Mouse (Mus musculus) embryonic fibroblast, embryonic 13.5 days (primary cell): ENCODE measurements around the gene Hivep3. TPM values are rescaled to one million over a fixed set of nuclear protein-coding genes. Genes with fewer than 3 reads are reported as not detected.

Source experiments
- H3K27ac ChIP-seq: 2 replicates; pipeline ENCODE4 v1.5.1; 2012; ENCODE audit warnings: low read length, control low read depth, inconsistent platforms; ENCODE audit not compliant: insufficient read depth
- H3K4me1 ChIP-seq: 2 replicates; pipeline ENCODE4 v1.6.1; 2011; ENCODE audit warnings: low read length; ENCODE audit not compliant: control insufficient read depth, insufficient read depth
- H3K4me3 ChIP-seq: 2 replicates; pipeline ENCODE4 v1.5.1; 2011; ENCODE audit warnings: mild to moderate bottlenecking, control low read depth, low read length; ENCODE audit not compliant: insufficient read depth
- CTCF ChIP-seq: IDR thresholded peaks from 2 replicates; pipeline ENCODE4 v1.5.1; 2011; ENCODE audit warnings: mild to moderate bottlenecking, control low read depth, low read length, moderate library complexity, borderline replicate concordance; ENCODE audit not compliant: insufficient read depth
- POLR2A ChIP-seq: IDR thresholded peaks from 2 replicates; pipeline ENCODE4 v1.6.1; 2011; ENCODE audit warnings: low read depth, mild to moderate bottlenecking, control low read depth, low read length, moderate library complexity
- polyA plus RNA-seq: library from polyadenylated mRNA; stranded (reverse); fragments of >200 nt; gene quantifications from 2 replicates; pipeline ENCODE4 v1.2.4, GENCODE M21; 2011; ENCODE audit warnings: low read depth; ENCODE audit not compliant: missing spikeins, insufficient read length

Gene Hivep3
- polyA plus RNA-seq, result 2.9 and 3.8 TPM in 2 replicates

GRCm38 (mm10) chr4:119733184-119733880 is at the start of gene Hivep3:
Hivep3 (plus strand) TSS chr4:119733784.
- Histone ChIP-seq H3K27ac (no peak within 1 kb of the TSS), H3K4me3 (peak within 1 kb of the TSS; percentile 51), H3K4me1 (no peaks in the 10 kb centered on the region)
- no peak for TF ChIP-seq CTCF
- TF ChIP-seq POLR2A, result peak; percentile 93

- Histone ChIP-seq H3K4me1 (no peaks in the 10 kb centered on the region), H3K4me3 (no peak overlapping the region), H3K27ac (no peak overlapping the region)
- no peak for TF ChIP-seq CTCF
- no peak for TF ChIP-seq POLR2A
These were observed 47.8 kb upstream of the Hivep3 start for GRCm38 (mm10) chr4:119685746-119686145.

GRCm38 (mm10) chr4:119698339-119698738 is 35.2 kb upstream of the Hivep3 start:
- Histone ChIP-seq H3K27ac (no peak overlapping the region), H3K4me1 (no peaks in the 10 kb centered on the region), H3K4me3 (no peak overlapping the region)
- no peak for TF ChIP-seq POLR2A
- TF ChIP-seq CTCF, result no peak

- Histone ChIP-seq H3K4me1 (no peaks in the 10 kb centered on the region), H3K27ac (no peak overlapping the region), H3K4me3 (no peak overlapping the region)
- TF ChIP-seq POLR2A, result no peak
These were observed 32.2 kb upstream of the Hivep3 start for GRCm38 (mm10) chr4:119701269-119701954.

GRCm38 (mm10) chr4:119703965-119704364 is 29.6 kb upstream of the Hivep3 start:
- no peak overlapping the region for H3K27ac ChIP-seq
- H3K4me1 ChIP-seq, result no peaks in the 10 kb centered on the region
- TF ChIP-seq CTCF (no peak), POLR2A (no peak)
- no peak overlapping the region for H3K4me3 ChIP-seq

- Histone ChIP-seq H3K4me3 (no peak overlapping the region), H3K4me1 (no peaks in the 10 kb centered on the region)
- TF ChIP-seq CTCF (no peak), POLR2A (no peak)
These were observed 26.3 kb upstream of the Hivep3 start for GRCm38 (mm10) chr4:119707326-119707725.

GRCm38 (mm10) chr4:119707751-119708150 is 25.8 kb upstream of the Hivep3 start:
- Histone ChIP-seq H3K27ac (no peak overlapping the region), H3K4me1 (no peaks in the 10 kb centered on the region), H3K4me3 (no peak overlapping the region)
- no peak for TF ChIP-seq CTCF
- no peak for TF ChIP-seq POLR2A

More at GRCm38 (mm10) chr4:119707326-119707725, 26.3 kb upstream of the Hivep3 start:
- no peak overlapping the region for H3K27ac ChIP-seq

- Histone ChIP-seq H3K27ac (no peak overlapping the region), H3K4me3 (no peak overlapping the region), H3K4me1 (no peaks in the 10 kb centered on the region)
- no peak for TF ChIP-seq POLR2A
- TF ChIP-seq CTCF, result no peak
These were observed 23.4 kb upstream of the Hivep3 start for GRCm38 (mm10) chr4:119710208-119710607.

- Histone ChIP-seq H3K27ac (no peak overlapping the region), H3K4me3 (no peak overlapping the region)
- no peak for TF ChIP-seq POLR2A
- TF ChIP-seq CTCF, result no peak
These were observed 16.1 kb upstream of the Hivep3 start for GRCm38 (mm10) chr4:119717443-119717842.

GRCm38 (mm10) chr4:119721531-119721930 is 12.1 kb upstream of the Hivep3 start:
- no peak overlapping the region for H3K4me3 ChIP-seq
- H3K27ac ChIP-seq, result no peak overlapping the region
- no peak for TF ChIP-seq POLR2A
- no peak for TF ChIP-seq CTCF
- H3K4me1 ChIP-seq, result no peaks in the 10 kb centered on the region

More at GRCm38 (mm10) chr4:119717443-119717842, 16.1 kb upstream of the Hivep3 start:
- H3K4me1 ChIP-seq, result no peaks in the 10 kb centered on the region
